Mouse (Mus musculus): ENCODE measurements around the gene Mbnl2. TPM values are rescaled to one million over a fixed set of nuclear protein-coding genes. Genes with fewer than 3 reads are reported as not detected.

Gene Mbnl2
- polyA plus RNA-seq, 1 experiment from 2014 or later, result 20.2 TPM

DNA sequence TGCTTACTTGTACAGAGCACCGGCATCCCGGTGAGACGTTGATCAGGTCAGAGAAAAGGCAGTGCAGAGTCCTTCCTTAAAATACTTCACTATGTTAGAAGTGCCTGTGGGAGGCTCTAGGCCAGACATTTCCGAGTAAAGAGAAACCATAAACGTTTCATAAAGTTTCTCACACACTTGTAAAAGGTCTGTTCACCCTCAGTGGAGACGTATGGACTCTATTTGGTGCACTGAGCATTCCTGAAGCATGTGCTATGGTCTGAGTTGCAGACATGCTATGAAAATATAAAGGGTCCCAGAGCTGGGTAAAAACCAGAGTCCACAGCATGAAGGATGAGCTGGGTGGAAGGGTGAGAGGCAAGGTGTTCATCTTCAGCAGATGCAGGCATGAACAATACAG is 124.1 kb downstream of the Mbnl2 start:
- Histone ChIP-seq H3K27me3 (replicated peaks) (no peaks in the 10 kb centered on the region), H3K9ac (no peak overlapping the region), H3K9me3 (replicated peaks) (no peaks in the 10 kb centered on the region), H3K27ac (no peak overlapping the region), H3K4me1 (no peaks in the 10 kb centered on the region), H3K36me3 (peaks cover 24% of the 10 kb centered on the region), H3K4me3 (no peak overlapping the region), H3K4me2 (no peak overlapping the region)
- no peak for ATAC-seq
- WGBS (ENCODE audit: insufficient replicate concordance), result 80% methylated on average over 6 of the region's 6 CpGs

DNA sequence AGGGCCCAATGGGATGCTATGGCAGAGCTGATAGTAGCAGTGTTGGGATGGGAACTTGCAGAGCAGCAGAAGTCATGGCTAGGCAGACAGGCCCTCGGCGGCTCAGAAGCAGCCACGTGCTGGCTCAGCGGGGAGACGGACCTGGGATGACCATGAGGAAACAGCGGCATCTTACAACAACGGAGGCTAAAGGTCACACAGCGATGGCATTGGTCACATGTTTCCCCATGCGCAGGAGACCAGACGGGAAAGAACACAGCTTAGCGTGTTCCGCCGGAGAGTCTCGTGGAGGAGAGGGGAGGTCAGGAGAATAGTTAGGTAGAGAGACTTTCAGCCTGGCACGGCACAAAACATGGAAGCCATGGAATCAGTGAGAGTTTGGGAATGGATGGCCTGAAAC is 125.7 kb downstream of the Mbnl2 start:
- Histone ChIP-seq H3K27ac (no peak overlapping the region), H3K27me3 (replicated peaks) (no peaks in the 10 kb centered on the region), H3K4me2 (no peak overlapping the region), H3K9me3 (replicated peaks) (no peaks in the 10 kb centered on the region), H3K4me1 (peaks cover 6% of the 10 kb centered on the region), H3K36me3 (peaks cover 30% of the 10 kb centered on the region), H3K4me3 (no peak overlapping the region), H3K9ac (no peak overlapping the region)
- no peak for ATAC-seq
- WGBS (ENCODE audit: insufficient replicate concordance), result 87% methylated on average over 15 of the region's 15 CpGs

DNA sequence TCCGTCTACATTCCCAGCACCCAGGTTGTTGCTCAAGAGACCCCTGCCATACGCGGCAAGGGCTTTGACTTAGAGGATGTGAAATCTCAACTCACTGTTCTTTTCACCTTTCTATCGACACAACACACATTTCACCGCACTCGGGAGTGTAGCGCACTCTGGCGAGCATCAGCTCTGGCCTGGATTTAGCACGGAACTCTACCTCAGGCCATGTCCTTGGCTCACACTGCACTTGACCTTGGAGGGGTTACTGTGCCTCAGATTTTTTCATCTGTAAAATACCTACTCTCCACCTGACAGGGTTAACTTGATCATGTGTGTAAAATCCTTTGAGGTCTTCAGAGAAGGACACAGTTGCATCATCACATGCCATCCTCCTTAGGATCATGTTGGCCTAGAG is 127.2 kb downstream of the Mbnl2 start:
- H3K4me1 ChIP-seq, result peaks cover 6% of the 10 kb centered on the region
- H3K9ac ChIP-seq, result no peak overlapping the region
- no peak for ATAC-seq
- no peaks in the 10 kb centered on the region for H3K27me3 ChIP-seq (replicated peaks)
- no peak overlapping the region for H3K4me2 ChIP-seq
- WGBS (ENCODE audit: insufficient replicate concordance), result 84% methylated on average over 9 of the region's 9 CpGs
- H3K4me3 ChIP-seq, result no peak overlapping the region
- no peak overlapping the region for H3K27ac ChIP-seq
- H3K9me3 ChIP-seq (replicated peaks), result no peaks in the 10 kb centered on the region
- H3K36me3 ChIP-seq, result peaks cover 23% of the 10 kb centered on the region; the same call in 1 of the 2 replicates

DNA sequence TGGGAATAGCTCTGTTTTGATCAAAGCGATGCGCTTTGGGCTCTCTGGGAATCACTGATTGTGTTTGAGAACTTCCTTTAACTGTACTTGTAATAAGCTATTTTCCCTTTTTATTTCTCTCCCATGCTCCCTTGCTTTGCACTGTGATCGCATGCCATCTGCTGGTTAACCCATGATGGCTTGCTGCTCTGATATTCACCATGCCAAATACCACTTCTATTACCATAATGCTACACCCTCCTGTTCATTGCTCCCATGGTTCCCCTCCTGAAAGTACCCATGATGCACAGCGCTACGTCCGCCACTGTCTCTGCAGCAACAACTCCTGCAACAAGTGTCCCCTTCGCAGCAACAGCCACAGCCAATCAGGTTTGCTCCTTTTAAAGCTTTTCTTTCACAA is 128.9 kb downstream of the Mbnl2 start:
- 82% methylated on average over 7 of the region's 7 CpGs for WGBS (ENCODE audit: insufficient replicate concordance)
- H3K4me2 ChIP-seq, result no peak overlapping the region
- no peaks in the 10 kb centered on the region for H3K9me3 ChIP-seq (replicated peaks)

DNA sequence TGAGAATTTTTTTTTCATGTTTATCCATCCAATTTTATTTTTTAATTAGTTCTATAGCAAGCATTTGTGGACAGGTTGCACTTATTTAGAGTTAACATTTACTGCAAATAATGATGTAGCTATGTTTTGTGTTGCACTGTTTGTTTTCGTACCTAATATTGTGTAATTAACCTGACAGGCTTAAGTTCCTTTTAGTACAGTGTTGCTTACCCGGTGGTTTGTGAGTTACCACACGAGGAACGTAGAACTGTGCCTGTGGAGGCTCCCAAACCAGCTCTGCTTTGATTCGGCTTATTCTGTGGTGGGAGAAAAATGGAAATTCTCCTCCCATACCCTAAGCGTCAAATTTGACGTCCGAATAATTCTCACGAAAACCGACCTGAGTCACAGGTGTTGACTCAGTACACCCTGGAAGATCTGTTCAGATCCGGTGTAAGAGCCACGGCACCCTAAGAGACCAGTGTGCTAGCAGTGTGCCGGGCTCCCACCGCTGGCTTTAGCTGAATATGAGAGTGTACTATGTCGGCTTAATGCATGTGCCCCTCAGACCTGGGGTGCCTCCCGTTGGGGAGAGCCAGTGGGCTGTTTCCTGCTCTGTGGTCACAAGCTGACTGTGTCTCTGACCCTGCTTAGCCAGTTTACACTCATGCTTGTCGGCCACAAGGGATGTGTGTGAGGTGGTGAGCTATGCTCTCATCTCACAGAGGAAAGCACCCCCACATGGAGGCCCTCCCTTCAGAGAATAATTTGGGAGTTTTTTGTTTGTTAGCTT is 129.5 kb downstream of the Mbnl2 start:
- Histone ChIP-seq H3K36me3 (peaks cover 31% of the 10 kb centered on the region), H3K4me2 (no peak overlapping the region), H3K4me1 (peaks cover 6% of the 10 kb centered on the region), H3K27me3 (replicated peaks) (no peaks in the 10 kb centered on the region), H3K9ac (no peak overlapping the region), H3K9me3 (replicated peaks) (no peaks in the 10 kb centered on the region), H3K27ac (no peak overlapping the region), H3K4me3 (no peak overlapping the region)
- 59% methylated on average over 17 of the region's 17 CpGs for WGBS (ENCODE audit: insufficient replicate concordance)
- ATAC-seq, result peak; percentile 51

More for the DNA sequence above, 128.9 kb downstream of the Mbnl2 start:
- peaks cover 6% of the 10 kb centered on the region for H3K4me1 ChIP-seq
- ATAC-seq, result no peak
- no peak overlapping the region for H3K27ac ChIP-seq
- H3K36me3 ChIP-seq, result peaks cover 29% of the 10 kb centered on the region; the same call in 1 of the 2 replicates
- no peak overlapping the region for H3K9ac ChIP-seq
- H3K4me3 ChIP-seq, result no peak overlapping the region
- no peaks in the 10 kb centered on the region for H3K27me3 ChIP-seq (replicated peaks)

DNA sequence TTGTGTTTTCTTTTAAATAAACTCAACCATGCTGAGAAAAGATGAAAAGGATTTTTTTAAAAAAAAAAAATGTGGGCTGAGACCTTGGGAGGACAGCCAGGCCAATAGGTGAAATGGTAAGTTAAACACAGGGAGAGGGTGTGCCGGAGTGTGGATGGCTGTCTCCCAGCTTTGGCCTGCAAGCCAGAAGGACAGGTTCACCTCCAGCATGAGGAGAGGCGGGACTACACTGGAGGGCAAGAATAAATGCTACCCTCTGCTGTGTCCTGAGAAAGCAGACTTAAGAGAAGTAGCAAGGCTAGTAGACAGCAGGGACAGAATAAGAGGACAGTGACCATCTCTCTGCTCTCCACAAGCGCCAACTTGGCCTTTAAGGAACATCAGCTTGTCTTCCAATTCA is 130.1 kb downstream of the Mbnl2 start:
- H3K27me3 ChIP-seq (replicated peaks), result no peaks in the 10 kb centered on the region
- H3K4me2 ChIP-seq, result no peak overlapping the region
- H3K4me3 ChIP-seq, result no peak overlapping the region
- ATAC-seq, result no peak
- peaks cover 32% of the 10 kb centered on the region for H3K36me3 ChIP-seq
- peaks cover 6% of the 10 kb centered on the region for H3K4me1 ChIP-seq
- no peaks in the 10 kb centered on the region for H3K9me3 ChIP-seq (replicated peaks)
- WGBS (ENCODE audit: insufficient replicate concordance), result 68% methylated on average over 3 of the region's 3 CpGs
- H3K27ac ChIP-seq, result no peak overlapping the region
- no peak overlapping the region for H3K9ac ChIP-seq

DNA sequence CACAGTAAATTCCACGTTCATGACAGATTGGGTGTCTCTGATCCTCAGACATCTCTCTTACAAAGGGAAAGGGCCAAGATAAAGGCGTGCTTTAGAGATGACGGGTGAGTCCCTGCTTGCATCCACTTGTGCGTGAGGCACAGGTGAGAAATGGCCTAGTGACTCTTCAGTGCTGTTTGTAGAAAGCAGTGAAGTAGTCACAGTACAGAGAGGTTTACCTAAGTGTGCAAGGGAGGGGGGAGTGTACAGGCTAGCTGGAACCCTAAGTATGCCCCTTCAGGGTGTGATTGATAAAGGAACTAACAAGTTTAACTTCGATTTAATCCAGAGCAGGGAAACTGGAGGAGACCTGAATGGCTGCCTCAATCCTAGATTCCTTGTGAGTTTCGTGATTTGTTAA is 130.8 kb downstream of the Mbnl2 start:
- Histone ChIP-seq H3K27me3 (replicated peaks) (no peaks in the 10 kb centered on the region), H3K4me3 (no peak overlapping the region), H3K4me2 (no peak overlapping the region), H3K9me3 (replicated peaks) (no peaks in the 10 kb centered on the region), H3K36me3 (peaks cover 29% of the 10 kb centered on the region), H3K9ac (no peak overlapping the region), H3K27ac (no peak overlapping the region), H3K4me1 (peaks cover 6% of the 10 kb centered on the region)
- 74% methylated on average over 6 of the region's 6 CpGs for WGBS (ENCODE audit: insufficient replicate concordance)
- ATAC-seq, result no peak

DNA sequence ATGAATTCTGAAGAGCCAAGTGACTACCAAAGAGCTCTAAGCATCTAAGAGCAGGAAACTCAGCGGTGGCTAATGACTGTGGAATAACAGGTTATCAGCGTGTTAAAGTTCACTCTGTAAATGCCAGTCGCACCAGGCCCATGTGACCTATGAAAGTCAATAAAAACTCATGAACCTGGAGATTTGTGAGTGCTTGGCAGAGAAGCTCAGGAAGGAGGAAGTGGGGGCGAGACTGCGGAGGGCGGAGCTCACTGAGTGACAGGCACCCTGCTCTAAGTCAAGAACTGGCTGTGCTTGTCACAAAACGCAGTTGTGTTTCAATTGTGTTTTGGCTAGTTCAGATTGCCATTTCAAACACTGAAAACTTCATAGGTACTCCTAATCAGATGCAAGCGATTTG is 131.4 kb downstream of the Mbnl2 start:
- no peak overlapping the region for H3K4me2 ChIP-seq
- H3K4me3 ChIP-seq, result no peak overlapping the region
- H3K9me3 ChIP-seq (replicated peaks), result no peaks in the 10 kb centered on the region
- H3K27ac ChIP-seq, result no peak overlapping the region
- whole genome bisulfite sequencing (ENCODE audit: insufficient replicate concordance), result 44% methylated on average over 8 of the region's 8 CpGs
- peaks cover 6% of the 10 kb centered on the region for H3K4me1 ChIP-seq
- H3K27me3 ChIP-seq (replicated peaks), result no peaks in the 10 kb centered on the region
- no peak overlapping the region for H3K9ac ChIP-seq
- no peak for ATAC-seq
- H3K36me3 ChIP-seq, result peaks cover 29% of the 10 kb centered on the region

DNA sequence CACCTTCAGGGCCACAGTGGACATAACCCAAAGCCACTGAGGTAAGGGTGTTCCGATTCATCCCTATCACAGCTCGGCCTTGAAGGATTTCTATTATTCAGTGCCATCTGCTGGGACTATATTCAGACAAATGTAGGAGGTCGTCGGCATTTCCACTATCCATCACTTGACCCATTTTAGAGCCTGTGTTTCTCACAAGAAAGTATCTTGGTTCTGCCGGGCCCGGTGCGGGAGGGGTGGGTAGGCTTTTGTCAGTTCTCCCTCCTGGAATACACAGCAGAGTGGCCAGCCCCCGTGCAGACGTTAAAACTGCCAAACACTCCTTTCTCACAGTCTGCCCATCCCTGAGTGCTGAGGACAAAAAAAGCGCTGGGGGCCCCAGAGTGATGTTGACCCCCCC is 134.4 kb downstream of the Mbnl2 start:
- WGBS (ENCODE audit: insufficient replicate concordance), result 84% methylated on average over 10 of the region's 10 CpGs
- Histone ChIP-seq H3K27me3 (replicated peaks) (no peaks in the 10 kb centered on the region), H3K36me3 (peaks cover 30% of the 10 kb centered on the region), H3K4me1 (peaks cover 6% of the 10 kb centered on the region), H3K9ac (no peak overlapping the region), H3K4me2 (no peak overlapping the region), H3K9me3 (replicated peaks) (no peaks in the 10 kb centered on the region), H3K27ac (no peak overlapping the region), H3K4me3 (no peak overlapping the region)
- ATAC-seq, result no peak

DNA sequence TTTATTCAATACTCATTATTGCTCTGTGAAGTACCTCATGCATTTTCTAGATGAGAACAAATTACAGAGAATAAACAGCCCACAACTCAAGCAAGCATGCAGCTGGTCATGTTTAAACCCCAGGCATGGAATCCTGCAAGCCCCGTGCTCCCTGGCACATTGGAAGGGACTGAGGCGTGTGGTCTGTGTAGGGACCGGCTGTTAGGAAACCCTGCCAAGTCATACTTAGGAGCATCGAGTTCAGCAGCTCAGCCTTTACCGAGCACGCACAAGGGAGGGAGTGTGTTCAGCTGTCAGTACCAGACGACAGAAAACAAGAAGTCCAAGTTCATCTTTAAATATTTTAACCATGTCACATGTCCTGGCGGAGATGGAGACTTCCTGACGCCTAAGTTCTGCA is 141.4 kb downstream of the Mbnl2 start:
- Histone ChIP-seq H3K4me2 (no peak overlapping the region), H3K27me3 (replicated peaks) (no peaks in the 10 kb centered on the region), H3K36me3 (peaks cover 17% of the 10 kb centered on the region), H3K4me3 (no peak overlapping the region), H3K4me1 (no peaks in the 10 kb centered on the region), H3K27ac (no peak overlapping the region), H3K9me3 (replicated peaks) (no peaks in the 10 kb centered on the region), H3K9ac (no peak overlapping the region)
- no peak for ATAC-seq
- 78% methylated on average over 9 of the region's 9 CpGs for WGBS (ENCODE audit: insufficient replicate concordance)

DNA sequence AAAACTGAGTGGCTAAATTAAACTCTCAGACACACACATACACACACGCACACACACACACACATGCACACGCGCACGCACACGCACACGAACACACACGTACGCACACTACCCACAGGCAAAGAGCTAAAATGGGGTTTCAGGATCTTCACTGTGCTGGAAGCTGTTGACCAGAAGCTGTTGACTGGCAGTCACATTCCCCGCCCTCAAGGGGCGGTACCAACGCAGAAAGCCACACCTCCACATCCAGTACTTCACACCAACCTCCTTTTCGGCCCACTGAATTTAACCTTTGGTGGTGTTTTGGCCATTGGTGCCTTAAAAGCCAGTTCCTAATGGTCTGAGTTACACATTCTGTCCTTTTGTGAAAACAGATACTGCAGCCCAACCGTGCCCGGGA is 143.5 kb downstream of the Mbnl2 start:
- 75% methylated on average over 14 of the region's 14 CpGs for WGBS (ENCODE audit: insufficient replicate concordance)
- no peak overlapping the region for H3K4me2 ChIP-seq
- no peaks in the 10 kb centered on the region for H3K4me1 ChIP-seq
- H3K9me3 ChIP-seq (replicated peaks), result no peaks in the 10 kb centered on the region
- no peak overlapping the region for H3K9ac ChIP-seq
- no peak overlapping the region for H3K4me3 ChIP-seq
- no peak overlapping the region for H3K27ac ChIP-seq
- H3K27me3 ChIP-seq (replicated peaks), result no peaks in the 10 kb centered on the region
- no peak for ATAC-seq
- peaks cover 28% of the 10 kb centered on the region for H3K36me3 ChIP-seq

DNA sequence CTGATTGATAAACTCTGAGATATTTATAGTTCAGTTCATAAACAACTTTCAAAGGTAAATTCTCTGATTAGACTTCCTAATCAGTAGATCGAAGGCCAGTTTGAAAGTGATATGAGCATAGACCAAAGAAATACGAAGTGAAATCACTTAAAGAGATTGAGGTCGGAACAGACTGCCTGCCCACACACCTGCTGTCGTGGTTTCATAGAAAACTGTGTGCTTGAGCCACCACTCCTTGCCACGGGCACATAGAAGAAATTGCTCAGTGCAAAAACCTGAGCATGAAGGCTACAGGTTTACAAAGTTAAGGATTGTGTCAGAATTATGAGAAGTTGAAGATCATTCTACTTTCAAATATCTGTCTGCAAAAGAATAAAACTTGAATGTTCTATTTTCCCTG is 153.0 kb downstream of the Mbnl2 start:
- H3K9ac ChIP-seq, result no peak overlapping the region
- no peaks in the 10 kb centered on the region for H3K4me1 ChIP-seq
- no peak for ATAC-seq
- H3K4me3 ChIP-seq, result no peak overlapping the region
- H3K4me2 ChIP-seq, result no peak overlapping the region
- no peaks in the 10 kb centered on the region for H3K27me3 ChIP-seq (replicated peaks)
- no peak overlapping the region for H3K27ac ChIP-seq
- H3K36me3 ChIP-seq, result peaks cover 33% of the 10 kb centered on the region
- H3K9me3 ChIP-seq (replicated peaks), result peaks cover 8% of the 10 kb centered on the region; the same call in 1 of the 2 replicates
- WGBS (ENCODE audit: insufficient replicate concordance), result 70% methylated on average over 5 of the region's 5 CpGs

DNA sequence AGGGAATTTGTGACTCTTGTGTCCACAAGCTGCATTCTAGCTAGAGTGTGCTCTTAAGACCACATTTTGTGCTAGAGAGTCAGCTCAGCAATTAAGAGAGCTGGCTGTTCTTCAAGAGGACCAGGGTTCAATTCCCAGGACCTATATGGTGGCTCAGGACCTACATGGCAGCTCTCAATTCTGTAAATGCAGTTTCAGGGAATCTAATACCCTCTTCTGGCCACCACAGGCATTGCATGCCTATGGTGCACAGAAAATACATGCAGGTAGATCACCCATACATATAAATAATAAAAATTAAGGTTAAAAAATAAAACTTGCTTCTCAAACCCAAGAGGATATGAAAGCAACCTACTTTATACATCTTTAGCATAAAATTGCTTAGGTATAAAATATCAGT is 157.3 kb downstream of the Mbnl2 start:
- no peak overlapping the region for H3K4me3 ChIP-seq
- no peaks in the 10 kb centered on the region for H3K9me3 ChIP-seq (replicated peaks)
- H3K4me1 ChIP-seq, result no peaks in the 10 kb centered on the region
- no peak for ATAC-seq
- no peaks in the 10 kb centered on the region for H3K27me3 ChIP-seq (replicated peaks)
- H3K4me2 ChIP-seq, result no peak overlapping the region
- no peak overlapping the region for H3K9ac ChIP-seq
- no peaks in the 10 kb centered on the region for H3K36me3 ChIP-seq
- H3K27ac ChIP-seq, result no peak overlapping the region

All from liver, embryonic 12.5 days (tissue).